In genomic region chr14:100283411-100284118, GRCm38 (mm10) we compare ENCODE assay signal across 7 mouse cellular contexts. TPM values are rescaled to one million over a fixed set of nuclear protein-coding genes. Genes with fewer than 3 reads are reported as not detected.
DNase-seq lines count a peak whose midpoint lies in the region; ATAC-seq lines count a peak whose summit lies in the region.

No protein-coding gene starts in this region.

- WGBS in forebrain, embryonic 12.5 days = 0% methylated on average over 27 of the region's 27 CpGs
- WGBS in hindbrain, embryonic 12.5 days = under 1% methylated on average over 27 of the region's 27 CpGs
- under 1% methylated on average over 27 of the region's 27 CpGs for WGBS in limb, embryonic 11.5 days
- 0% methylated on average over 27 of the region's 27 CpGs for WGBS in neural tube, embryonic 11.5 days

- peak overlapping the region; percentile 75 for H3K4me2 ChIP-seq in forebrain, embryonic 12.5 days
- peak overlapping the region; percentile 72 for H3K4me2 ChIP-seq in hindbrain, embryonic 12.5 days (replicated peaks)
- peak overlapping the region; percentile 72 for H3K4me2 ChIP-seq in limb, embryonic 11.5 days (ENCODE audit: low read depth, severe bottlenecking)
- peak overlapping the region; percentile 92 for H3K4me2 ChIP-seq in neural tube, embryonic 11.5 days (ENCODE audit: low read depth)

- peak overlapping the region; percentile 55 for H3K4me3 ChIP-seq in forebrain, embryonic 12.5 days (replicated peaks)
- peak overlapping the region; percentile 61 for H3K4me3 ChIP-seq in hindbrain, embryonic 12.5 days
- H3K4me3 ChIP-seq in limb, embryonic 11.5 days (ENCODE audit: low read depth, low read length) = peak overlapping the region; percentile 46
- peak overlapping the region; percentile 42 for H3K4me3 ChIP-seq in neural tube, embryonic 11.5 days (ENCODE audit: low read depth, low read length)

- H3K36me3 ChIP-seq in forebrain, embryonic 12.5 days (replicated peaks) = 0 out of 2 replicates have a peak, but pooled peaks cover 2% of the 10 kb centered on the region
- H3K36me3 ChIP-seq in hindbrain, embryonic 12.5 days = peaks cover 3% of the 10 kb centered on the region; the same call in 1 of the 2 replicates
- no peaks in the 10 kb centered on the region for H3K36me3 ChIP-seq in limb, embryonic 11.5 days (ENCODE audit: control insufficient read depth, insufficient read depth, low read length)
- no peaks in the 10 kb centered on the region for H3K36me3 ChIP-seq in neural tube, embryonic 11.5 days (ENCODE audit: control insufficient read depth, insufficient read depth, low read length)

- peak; percentile 56 for DNase-seq in Muller cell, postnatal 12 days (ENCODE audit: inconsistent ontology term)
- DNase-seq in brain, adult 2 months (ENCODE audit: low read depth, low spot score) = peak; percentile 47
- DNase-seq in limb, embryonic 11.5 days (ENCODE audit: low spot score) = peak; percentile 61
- peak; percentile 70 for DNase-seq in neural tube, embryonic 11.5 days (ENCODE audit: low spot score)
- no peak for DNase-seq in spleen, postnatal 10 days (ENCODE audit: low spot score in 2 of 2)

- peak; percentile 5; the same call in 1 of the 2 replicates for ATAC-seq in forebrain, embryonic 12.5 days (ENCODE audit: low FRiP score)
- ATAC-seq in hindbrain, embryonic 12.5 days (ENCODE audit: low FRiP score) = peak; percentile 10; the same call in 1 of the 2 replicates
- ATAC-seq in limb, embryonic 11.5 days (ENCODE audit: insufficient number of reproducible peaks, low FRiP score, low TSS enrichment, low read depth) = no peak
- ATAC-seq in neural tube, embryonic 11.5 days (ENCODE audit: insufficient read depth, low FRiP score, low TSS enrichment) = peak; percentile 8; the same call in 1 of the 2 replicates

- H3K9ac ChIP-seq in forebrain, embryonic 12.5 days = peak overlapping the region; percentile 75
- H3K9ac ChIP-seq in hindbrain, embryonic 12.5 days = peak overlapping the region; percentile 63
- H3K9ac ChIP-seq in limb, embryonic 11.5 days (ENCODE audit: low read length) = peak overlapping the region; percentile 79
- peak overlapping the region; percentile 73 for H3K9ac ChIP-seq in neural tube, embryonic 11.5 days (ENCODE audit: low read length)

- peak overlapping the region; percentile 98 for H3K27ac ChIP-seq in forebrain, embryonic 12.5 days
- H3K27ac ChIP-seq in hindbrain, embryonic 12.5 days = peak overlapping the region; percentile 97
- peak overlapping the region; percentile 96; the same call in 1 of the 2 replicates for H3K27ac ChIP-seq in limb, embryonic 11.5 days (replicated peaks; ENCODE audit: low read depth, low read length)
- peak overlapping the region; percentile 94 for H3K27ac ChIP-seq in neural tube, embryonic 11.5 days (ENCODE audit: low read depth, low read length)

- H3K4me1 ChIP-seq in forebrain, embryonic 12.5 days = peaks cover 27% of the 10 kb centered on the region
- H3K4me1 ChIP-seq in hindbrain, embryonic 12.5 days = peaks cover 17% of the 10 kb centered on the region; the same call in 1 of the 2 replicates
- H3K4me1 ChIP-seq in limb, embryonic 11.5 days (ENCODE audit: control insufficient read depth, insufficient read depth, low read length) = peaks cover 9% of the 10 kb centered on the region
- peaks cover 5% of the 10 kb centered on the region; the same call in 1 of the 2 replicates for H3K4me1 ChIP-seq in neural tube, embryonic 11.5 days (ENCODE audit: control insufficient read depth, insufficient read depth, low read length)

- peaks cover 7% of the 10 kb centered on the region for H3K9me3 ChIP-seq in forebrain, embryonic 12.5 days
- H3K9me3 ChIP-seq in hindbrain, embryonic 12.5 days (replicated peaks) = peaks cover 7% of the 10 kb centered on the region; the same call in 1 of the 2 replicates
- no peaks in the 10 kb centered on the region; the same call in 1 of the 2 replicates for H3K9me3 ChIP-seq in limb, embryonic 11.5 days (ENCODE audit: control insufficient read depth, low read length)
- no peaks in the 10 kb centered on the region for H3K9me3 ChIP-seq in neural tube, embryonic 11.5 days (ENCODE audit: control insufficient read depth, low read length)

- no peaks in the 10 kb centered on the region for H3K27me3 ChIP-seq in forebrain, embryonic 12.5 days
- 0 out of 2 replicates have a peak, but pooled peaks cover 3% of the 10 kb centered on the region for H3K27me3 ChIP-seq in hindbrain, embryonic 12.5 days
- H3K27me3 ChIP-seq in limb, embryonic 11.5 days (ENCODE audit: control insufficient read depth, insufficient read depth, low read length) = no peaks in the 10 kb centered on the region
- no peaks in the 10 kb centered on the region for H3K27me3 ChIP-seq in neural tube, embryonic 11.5 days (ENCODE audit: control insufficient read depth, insufficient read depth, low read length)

RNA-seq across cellular contexts. Expression of gene Klf12, which starts 0.9 kb away (rescaled TPM):
- 45.7 and 46.9 TPM in 2 replicates for polyA plus RNA-seq in forebrain, embryonic 12.5 days (2016; fragmentation: Nextera tagmentation; extraction: Ambion mirVana)
- 39.6 and 41.4 TPM in 2 replicates for polyA plus RNA-seq in hindbrain, embryonic 12.5 days (2016; fragmentation: Nextera tagmentation; extraction: Ambion mirVana)
- 33.3 and 34.0 TPM in 2 replicates for polyA plus RNA-seq in limb, embryonic 11.5 days (2014; fragmentation: Nextera tagmentation; extraction: Ambion mirVana)
- 26.8 and 33.8 TPM in 2 replicates for polyA plus RNA-seq in neural tube, embryonic 11.5 days (2014; fragmentation: Nextera tagmentation; extraction: Ambion mirVana)

Comparison
In these comparisons a context has a peak if more than half of its experiments do, and no peak if none do; other contexts are left out.
1. DNase-seq: peak in Muller cell, postnatal 12 days (single experiment), brain, adult 2 months (single experiment), limb, embryonic 11.5 days (single experiment) and neural tube, embryonic 11.5 days (single experiment); none in spleen, postnatal 10 days (0 of 2).
2. Peak in every context shown above with its lines, with median percentiles within 50 percentile points of each other: H3K27ac ChIP-seq, H3K4me2 ChIP-seq, H3K4me3 ChIP-seq and H3K9ac ChIP-seq.